Mouse (Mus musculus): ENCODE data around the gene Tnfrsf13b.

The Tnfrsf13b gene

DNA sequence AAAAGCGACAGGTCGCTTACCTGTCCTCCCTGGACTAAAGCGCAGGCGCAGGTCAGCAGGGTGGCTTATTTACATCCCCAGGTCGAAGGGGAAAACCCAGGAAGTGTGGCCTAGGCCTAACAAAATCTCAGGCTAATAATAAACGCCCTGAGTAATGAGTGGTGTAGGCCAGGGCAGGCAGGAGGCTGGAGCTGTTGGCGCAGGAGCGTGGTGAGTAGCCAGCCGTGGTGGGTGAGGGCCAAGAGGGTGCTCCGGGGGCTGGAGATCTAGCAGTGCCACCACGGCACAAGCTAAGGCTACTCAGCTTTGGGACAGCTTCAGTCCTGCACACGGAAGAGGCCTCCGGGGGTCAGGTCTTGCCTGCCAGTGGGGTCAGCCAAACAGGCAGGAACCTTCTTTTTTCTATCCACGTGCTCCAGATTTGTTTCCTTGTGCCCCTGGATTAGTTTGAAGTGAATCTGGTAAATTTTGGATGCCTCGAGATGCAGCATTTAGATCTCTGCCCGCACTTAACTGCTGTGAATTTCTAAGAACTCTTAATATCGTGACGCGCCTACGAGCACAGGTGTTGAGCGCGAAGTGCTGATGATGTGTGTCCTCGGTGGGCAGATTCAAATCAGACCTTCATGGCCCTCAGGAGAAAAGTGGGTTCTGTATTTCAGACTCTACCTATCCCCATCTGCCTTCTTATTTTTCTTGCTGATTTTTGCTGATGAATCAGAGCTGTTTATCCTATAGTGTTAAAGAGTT lies at the start of gene Tnfrsf13b:
Tnfrsf13b (plus strand) TSS at position 150 of the 750 bp plus-strand sequence.
- DNase-seq (ENCODE audit: low read depth, low spot score), result no peak

DNA sequence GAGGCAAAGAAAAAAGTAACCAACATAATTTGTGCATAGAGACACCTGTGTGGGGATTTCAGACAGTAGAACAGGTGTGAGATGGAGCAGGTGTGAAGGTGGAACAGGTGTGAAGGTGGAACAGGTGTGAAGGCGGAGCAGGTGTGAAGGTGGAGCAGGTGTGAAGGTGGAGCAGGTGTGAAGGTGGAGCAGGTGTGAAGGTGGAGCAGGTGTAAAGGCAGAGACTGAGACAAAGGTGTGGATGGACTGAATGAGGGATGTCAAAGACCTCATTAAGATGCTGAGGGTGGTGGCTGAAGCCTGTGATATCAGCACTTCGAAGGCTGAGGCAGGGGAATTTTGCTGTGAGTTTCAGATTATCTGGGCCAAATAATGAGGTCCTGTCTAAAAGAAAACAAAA lies 44.9 kb upstream of the Tnfrsf13b start:
- no peak for DNase-seq (ENCODE audit: low read depth, low spot score)

DNA sequence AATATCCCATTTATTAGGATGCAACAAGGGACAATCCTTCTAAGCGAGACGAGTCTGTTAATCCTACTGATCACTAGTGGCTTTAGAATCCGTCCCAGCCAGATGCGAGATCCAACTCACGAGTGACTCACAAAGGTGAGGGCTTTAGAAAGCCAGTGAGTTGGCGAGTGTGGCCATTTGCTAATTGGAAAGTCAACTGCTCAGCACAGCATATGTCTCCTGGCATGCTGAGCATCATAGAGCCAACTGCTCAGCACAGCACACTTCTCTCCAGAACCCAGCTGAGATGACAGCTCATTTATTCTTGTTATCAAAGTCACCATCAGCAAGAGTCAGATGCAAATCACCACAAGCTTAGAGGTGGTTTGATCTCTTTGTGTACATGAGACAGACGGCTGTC lies 36.4 kb upstream of the Tnfrsf13b start:
- no peak for DNase-seq (ENCODE audit: low read depth, low spot score)

DNA sequence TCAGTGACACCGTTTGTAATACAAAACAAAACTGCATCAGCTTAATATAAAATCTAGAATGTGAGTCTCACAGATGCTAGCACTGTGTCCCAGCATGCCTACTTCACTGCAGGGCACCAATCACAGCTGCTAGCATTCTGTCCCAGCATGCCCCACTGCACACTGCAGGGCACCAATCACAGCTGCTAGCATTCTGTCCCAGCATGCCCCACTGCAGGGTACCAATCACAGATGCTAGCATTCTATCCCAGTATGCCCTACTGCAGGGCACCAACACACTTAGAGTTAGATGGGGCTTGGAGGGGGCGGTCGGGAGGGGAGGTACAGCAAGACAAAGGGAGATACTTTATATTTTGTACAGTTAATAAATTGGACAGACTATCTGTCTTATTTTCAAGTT lies 35.4 kb upstream of the Tnfrsf13b start:
- DNase-seq (ENCODE audit: low read depth, low spot score), result no peak

DNA sequence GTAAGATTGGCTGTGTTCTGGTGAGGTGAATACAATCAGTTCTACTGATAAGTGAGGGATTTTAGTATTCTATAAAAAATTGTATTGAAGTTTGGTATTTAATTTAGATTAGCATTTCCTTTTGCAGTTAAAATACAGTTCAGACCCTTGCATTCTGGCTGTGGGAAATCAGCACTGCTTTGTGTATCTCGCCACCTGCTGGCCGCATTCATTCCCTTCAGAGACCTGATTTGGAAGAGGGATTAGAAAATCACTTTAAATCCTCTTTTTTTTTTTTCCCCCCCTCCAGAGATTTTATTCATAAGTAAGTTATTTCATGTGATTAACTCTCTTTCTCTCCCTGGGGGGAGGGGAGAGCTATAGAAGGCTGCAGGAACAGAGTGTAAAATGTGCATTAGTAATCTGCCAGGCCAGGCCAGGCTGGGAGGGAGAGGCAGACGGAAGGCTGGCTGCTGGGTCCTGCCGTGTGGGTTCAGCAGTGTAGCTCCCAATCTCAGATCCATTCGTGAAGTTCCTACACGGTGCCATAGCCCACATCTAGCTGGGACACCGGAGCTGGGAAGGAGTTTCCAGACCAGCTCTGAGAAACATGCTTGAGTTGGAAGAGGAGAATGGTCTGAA lies 34.8 kb upstream of the Tnfrsf13b start:
- peak; percentile 59 for DNase-seq (ENCODE audit: low read depth, low spot score)

DNA sequence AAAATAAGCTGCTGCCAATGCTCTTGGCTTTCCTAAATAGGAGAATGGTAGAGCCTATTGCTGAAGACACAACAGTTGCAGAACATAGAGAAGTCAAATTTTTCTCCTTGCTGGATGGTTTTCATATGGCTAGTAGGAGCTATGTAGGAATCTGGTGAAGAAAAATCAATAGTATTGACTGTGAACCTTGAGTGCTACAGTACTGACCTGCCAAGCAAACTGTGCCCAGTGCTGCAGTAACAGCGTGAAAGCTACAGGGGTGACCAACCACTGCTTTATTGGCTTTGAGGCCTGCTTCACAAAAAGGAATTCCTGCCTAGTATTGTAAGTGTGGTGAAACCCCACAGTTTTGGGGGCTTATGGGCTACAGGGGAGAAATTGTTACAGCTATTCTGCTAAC lies 28.5 kb upstream of the Tnfrsf13b start:
- DNase-seq (ENCODE audit: low read depth, low spot score), result no peak

DNA sequence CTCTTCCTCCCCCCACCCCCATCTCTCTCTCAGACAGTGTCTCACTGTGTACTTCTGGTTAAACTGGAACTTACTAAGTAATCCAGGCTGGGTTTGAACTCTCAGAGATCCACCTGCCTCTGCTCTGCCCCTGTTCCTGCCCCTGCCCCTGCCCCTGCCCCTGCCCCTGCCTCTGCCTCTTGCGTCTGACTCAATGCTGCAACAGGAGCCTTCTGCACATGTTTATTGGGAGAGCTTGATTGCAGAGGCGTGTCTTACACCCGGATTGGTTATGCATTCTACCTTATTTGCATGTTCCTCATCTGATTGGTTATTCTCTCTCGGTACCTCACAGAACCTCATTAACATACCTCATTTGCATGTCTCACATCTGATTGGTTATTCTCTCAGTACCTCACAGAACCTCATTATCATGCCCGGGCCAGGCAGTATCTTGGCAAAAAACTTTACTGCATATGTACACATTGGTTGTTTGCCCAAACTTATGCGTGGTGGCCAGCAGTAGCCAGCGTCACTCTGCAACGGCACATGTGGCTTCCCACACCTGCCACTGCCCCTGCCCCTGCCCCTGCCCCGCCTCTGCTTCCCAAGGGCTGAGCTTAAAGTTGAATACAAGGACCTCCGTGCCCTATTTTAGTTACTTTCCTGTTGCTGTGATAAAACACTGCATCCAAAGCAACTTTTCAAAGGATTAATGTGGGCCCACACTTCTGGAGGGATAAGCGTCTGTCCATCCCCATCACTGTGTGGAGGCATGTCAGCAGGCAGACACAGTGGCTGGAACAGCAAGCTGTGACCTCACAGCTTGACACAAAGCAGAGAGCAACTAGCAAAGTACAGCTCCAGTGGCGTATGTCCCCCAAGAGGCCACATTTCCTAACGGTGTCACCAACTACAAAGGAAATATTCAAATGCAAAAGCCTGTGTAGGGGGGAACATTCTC lies 23.9 kb upstream of the Tnfrsf13b start:
- no peak for DNase-seq (ENCODE audit: low read depth, low spot score)

DNA sequence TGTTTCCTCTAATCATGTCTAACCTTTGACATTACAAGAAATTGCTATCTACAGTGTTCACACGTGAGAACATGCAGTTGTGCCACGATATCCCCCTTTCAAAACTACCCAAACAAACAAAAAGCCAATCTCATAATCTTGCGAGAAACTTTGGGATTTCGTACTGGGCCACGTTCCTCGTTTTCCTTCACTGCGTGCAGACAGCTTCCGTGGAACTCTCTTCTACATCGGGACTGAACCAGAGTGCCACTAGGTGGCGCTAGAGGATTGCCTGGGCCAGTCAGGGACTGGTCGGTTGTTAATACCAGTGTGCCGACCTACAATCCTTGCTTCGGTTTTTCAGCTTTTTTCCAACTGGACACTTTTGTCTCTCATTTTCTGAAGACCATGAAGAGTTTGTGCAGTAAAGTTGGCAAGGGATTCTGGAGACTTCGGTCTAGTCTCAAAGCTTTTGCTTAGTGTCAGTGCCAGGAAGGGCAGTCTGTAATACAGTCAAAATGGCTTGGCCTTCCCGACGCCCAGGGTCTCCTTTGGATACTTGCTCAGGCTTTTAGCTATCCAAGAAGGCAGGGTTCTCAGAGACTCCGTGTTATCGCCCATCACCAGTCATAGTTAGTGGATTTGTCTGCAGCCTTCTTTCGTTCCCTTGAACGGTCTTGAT lies 22.2 kb upstream of the Tnfrsf13b start:
- peak; percentile 67 for DNase-seq (ENCODE audit: low read depth, low spot score)

DNA sequence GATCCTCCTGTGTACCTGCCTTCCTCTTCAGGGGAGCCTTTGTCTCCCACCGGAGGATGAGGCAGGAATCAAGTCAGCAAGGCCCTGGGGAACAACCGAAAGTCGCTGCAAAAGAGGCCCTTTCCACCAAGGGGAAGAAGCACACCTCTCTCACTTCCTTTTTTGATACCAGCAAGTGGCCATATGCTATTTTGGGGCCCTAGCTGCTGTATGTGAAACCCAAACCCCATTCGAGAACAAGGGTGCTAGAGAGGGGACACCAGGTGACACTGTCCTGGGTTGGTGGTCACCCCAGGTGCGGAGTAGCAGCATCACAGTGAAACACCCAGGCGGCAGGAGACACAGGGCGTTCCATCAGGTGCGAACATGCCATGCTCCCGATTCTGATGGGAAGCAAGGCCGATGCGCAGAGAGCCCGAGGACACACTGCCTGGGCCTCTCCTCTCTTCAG lies 17.6 kb upstream of the Tnfrsf13b start:
- no peak for DNase-seq (ENCODE audit: low read depth, low spot score)

DNA sequence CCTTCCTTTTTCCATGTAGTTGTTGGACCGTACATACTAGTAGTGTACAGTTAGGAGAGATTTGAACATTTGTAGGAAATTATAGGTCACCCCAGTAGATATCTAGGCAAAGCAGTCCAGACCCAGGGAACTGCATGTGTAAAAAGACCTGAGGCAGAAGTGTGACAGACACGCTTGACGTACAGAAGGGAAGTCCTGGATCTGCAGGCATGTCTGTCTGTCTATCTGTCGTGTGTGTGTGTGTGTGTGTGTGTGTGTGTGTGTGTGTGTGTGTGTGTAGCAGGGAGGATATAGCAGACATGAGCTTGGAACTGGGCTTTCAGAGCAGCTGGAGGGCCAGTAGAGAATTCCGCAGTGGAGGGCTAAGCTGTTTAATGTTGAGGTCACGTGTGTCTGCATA lies 16.8 kb upstream of the Tnfrsf13b start:
- DNase-seq (ENCODE audit: low read depth, low spot score), result no peak

DNA sequence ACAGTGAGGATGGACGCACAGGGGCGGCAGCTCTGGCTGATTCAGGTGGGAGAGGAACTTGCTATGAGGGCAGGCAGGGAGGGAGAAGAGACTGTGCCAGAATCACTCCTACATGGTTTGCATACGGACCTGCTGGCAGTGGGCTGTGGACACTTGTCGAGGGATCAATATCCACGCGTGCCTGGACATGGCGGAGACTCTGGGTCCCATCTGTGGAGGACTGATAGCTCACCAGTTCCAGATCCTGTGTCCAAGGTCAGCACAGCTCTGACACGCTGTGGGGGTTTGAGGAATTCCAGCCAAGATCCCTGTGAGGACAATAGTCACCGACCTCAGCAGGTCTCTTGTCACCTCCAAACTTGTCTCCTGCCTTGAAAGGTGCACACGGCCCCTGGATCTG lies 16.4 kb upstream of the Tnfrsf13b start:
- DNase-seq (ENCODE audit: low read depth, low spot score), result no peak

DNA sequence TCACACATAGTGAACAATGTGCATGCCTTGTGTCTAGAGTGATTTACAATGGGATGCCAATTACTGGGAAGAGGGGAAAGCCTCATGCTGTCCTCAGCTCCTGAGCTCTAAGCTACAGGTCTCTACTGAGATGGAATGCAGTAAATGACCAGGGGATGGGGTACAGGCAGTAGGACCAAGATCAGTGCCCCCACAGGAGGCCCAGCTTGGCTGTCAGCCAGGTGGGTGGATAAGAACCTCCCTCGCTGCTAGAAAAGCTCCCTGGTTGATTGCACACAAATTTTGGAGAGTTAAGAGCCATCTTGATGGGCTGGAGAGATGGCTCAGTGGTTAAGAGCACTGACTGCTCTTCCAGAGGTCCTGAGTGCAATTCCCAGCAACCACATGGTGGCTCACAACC lies 15.6 kb upstream of the Tnfrsf13b start:
- DNase-seq (ENCODE audit: low read depth, low spot score), result no peak

DNA sequence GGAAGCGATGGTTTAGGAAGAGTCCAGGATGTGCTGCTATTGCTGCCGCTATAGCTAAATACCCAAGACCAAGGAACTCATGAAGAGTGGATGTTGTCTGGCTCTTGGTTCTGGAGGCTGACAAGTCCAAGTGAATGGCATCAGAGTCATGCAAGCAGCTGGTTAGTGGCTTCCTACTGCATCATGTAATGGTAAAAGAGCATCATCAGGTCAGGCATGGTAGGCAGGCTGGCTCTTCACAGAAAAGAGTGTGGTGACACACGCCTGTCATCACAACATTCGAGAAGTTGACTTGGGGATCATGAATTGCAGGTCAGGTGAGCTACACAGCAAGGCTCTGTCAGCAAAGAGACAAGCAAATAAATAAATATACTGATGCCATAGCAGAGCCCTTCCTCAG lies 15.1 kb upstream of the Tnfrsf13b start:
- no peak for DNase-seq (ENCODE audit: low read depth, low spot score)

DNA sequence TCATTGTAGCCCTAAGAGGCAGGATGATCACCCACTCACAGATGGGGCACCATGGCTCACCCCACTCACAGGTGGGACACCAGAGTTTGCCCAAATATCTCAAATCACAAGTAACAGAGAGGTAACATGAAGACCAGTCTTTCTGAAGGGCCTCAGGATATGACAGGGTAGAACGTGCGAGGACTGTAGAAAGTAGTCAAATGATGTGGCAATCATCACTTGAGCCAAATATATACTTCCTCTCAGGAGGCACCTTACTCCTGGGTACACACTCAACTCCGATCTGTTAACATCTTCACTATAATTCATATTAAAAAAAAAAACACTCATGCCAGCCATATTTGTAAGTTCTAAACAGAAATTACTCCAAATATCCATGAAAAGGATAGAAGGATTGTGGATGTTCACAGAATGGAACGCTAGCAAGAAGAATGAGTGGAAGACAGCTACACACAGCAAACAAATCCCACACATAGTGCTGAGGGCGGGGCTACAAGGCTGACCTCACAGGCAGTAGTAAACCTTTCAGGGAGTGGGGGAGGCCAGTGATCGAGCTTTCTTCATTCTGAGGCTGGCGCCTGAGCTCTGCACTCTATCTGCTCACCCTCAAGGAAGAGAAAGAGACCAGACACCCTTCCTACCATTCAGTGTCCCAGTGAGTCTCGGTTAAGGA lies 14.1 kb upstream of the Tnfrsf13b start:
- no peak for DNase-seq (ENCODE audit: low read depth, low spot score)

DNA sequence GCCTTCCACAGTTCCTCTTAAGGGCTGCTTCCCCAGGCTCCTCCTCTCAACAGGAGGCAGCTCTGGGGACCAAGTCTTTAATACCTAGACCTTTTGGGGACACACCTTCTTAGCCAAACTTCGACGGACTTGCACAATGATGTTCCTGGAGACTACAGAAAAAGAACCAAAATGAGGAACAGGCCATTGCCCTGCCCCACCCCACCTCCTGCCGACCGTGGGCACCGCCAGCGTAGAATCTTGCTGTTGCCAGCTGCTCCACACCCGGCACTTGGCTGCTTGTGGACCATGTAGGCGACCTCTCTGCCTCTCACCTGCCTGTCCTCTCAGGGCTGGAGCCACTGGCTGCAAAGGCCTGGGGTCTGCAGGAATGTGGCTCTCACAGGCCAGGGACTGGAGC lies 10.3 kb upstream of the Tnfrsf13b start:
- no peak for DNase-seq (ENCODE audit: low read depth, low spot score)

DNA sequence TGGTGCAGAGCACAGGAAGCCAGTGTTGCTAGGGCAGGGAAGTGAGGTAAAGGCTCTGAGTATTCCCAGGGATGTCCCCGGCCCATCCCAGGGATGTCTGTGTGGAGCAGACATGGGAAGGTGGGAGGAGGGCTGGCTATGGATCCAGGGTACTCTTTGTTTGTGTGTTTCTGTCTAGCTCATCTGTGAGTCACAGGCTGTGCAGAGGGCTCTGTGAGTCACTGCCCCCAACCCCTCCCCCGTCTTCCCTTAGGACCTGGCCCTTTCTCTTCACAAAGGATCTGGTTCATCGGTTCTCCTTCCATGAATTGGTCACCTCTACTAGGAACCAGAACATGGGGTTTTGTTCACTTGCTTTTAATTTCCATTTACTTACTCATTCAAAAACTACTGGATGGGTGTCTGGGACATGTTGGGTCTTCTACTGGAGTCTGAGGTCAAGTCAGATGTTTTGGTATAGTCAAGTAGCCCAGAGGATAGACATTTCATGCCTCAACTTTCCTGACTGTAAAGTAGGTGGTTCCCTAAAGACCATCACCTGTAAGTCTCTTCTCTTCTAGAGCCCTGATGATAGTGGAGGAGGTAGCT lies 6.5 kb upstream of the Tnfrsf13b start:
- DNase-seq (ENCODE audit: low read depth, low spot score), result no peak

DNA sequence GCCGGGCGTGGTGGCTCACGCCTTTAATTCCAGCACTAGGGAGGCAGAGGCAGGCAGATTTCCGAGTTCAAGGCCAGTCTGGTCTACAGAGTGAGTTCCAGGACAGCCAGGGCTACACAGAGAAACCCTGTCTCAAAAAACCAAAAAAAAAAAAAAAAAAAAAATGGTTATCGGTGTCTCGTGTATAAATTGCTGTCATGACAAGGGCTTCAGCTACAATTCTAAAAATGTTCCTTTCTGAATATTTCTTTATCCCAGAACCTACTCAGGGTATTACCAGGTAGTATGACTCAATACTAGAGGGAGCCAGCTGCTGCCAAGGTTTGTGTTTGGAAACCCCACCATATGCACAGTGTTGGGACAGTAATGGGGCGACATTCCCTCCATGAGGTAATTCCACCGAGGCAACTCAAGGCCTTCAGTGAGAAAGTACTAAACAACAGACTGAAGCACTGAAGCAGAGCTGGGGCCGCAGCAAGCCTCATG lies 4.2 kb upstream of the Tnfrsf13b start:
- no peak for DNase-seq (ENCODE audit: low read depth, low spot score)

DNA sequence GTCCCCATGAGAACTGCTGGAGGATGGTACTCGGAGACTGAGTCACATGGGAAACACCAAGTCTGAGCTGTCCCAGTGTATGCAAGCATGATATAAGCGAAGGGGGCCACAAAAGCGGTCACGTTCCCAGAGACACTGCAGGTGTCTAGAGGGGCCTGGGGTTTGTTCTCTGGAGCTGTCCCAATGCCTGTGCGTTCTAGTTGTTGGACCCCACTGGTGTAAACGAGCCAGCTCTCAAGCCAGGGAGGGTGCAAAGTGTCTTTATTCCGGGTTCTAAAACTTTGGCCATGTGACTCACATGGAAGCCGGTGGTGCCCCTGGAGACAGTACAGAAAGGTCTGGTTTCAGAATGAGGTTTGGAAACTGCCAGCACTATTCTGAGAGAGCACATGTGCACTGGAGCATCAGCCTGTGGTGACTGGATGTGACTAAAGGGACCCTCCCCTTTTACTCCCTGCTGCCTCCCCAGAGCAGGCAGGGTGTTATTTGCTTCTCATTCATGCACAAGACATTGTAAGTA lies 3.7 kb upstream of the Tnfrsf13b start:
- no peak for DNase-seq (ENCODE audit: low read depth, low spot score)

DNA sequence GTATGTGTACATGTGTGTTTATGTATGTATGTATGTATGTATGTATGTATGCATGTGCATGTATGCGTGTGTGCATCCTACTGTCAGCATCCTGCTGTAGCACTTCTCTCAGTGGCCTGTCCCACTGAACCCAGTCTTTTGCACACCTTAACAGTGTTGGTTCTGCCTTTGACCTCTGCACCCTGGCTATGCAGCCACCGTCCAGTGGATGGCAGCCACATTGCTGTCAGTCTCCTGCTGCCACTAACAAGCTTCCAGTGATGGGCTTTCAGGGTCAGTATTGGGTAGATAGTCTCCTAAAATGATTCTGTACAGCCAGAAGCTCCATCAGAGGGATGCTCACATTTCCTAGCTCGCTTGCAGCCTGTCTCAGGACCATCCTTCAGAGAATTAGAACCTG lies 2.7 kb upstream of the Tnfrsf13b start:
- DNase-seq (ENCODE audit: low read depth, low spot score), result no peak

DNA sequence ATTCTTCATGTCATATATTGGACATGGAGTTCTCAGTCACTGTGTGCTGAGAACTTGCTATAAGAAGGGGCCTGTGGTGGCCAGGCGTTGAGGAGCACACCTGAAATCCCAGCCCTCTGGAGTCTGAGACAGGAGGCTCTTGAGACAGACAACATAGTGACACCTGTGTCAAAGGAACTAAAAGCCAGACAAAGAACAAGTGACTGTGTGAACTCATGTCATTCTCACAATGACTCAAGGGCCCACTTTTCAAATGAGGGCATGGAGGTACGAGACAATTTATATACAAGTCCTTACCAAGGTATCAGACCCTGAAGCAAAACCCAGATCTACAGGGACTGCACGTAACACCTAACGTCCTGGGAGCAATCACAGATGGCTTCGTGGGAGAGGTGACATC lies 585 bp upstream of the Tnfrsf13b start:
- DNase-seq (ENCODE audit: low read depth, low spot score), result no peak
